Mouse (Mus musculus) limb, embryonic 14.5 days (tissue): ENCODE results near the gene Trak1. TPM values are rescaled to one million over a fixed set of nuclear protein-coding genes. Genes with fewer than 3 reads are reported as not detected.

Experiments used
- ATAC-seq: fragments of 200-750 bp; cut with Nextera tagmentation; 2 replicates; pipeline ENCODE4 v1.8.0; 2017; ENCODE audit warnings: low read depth, moderate number of reproducible peaks, moderate TSS enrichment; ENCODE audit not compliant: low FRiP score
- DNase-seq: peaks from one replicate; pipeline ENCODE4 v3.0.0-alpha.2; 2015; ENCODE audit warnings: low spot score
- H3K27ac ChIP-seq: fragments of 300-500 bp; sonication (generic); replicated peaks from 2 replicates; pipeline ENCODE4 v1.5.1; 2014; ENCODE audit warnings: low read depth, mild to moderate bottlenecking, low read length, moderate library complexity, mixed read lengths
- H3K27me3 ChIP-seq: fragments of 300-500 bp; sonication (generic); 2 replicates; pipeline ENCODE4 v1.6.1; 2014; ENCODE audit warnings: low read length, mixed read lengths; ENCODE audit not compliant: control insufficient read depth, insufficient read depth
- H3K36me3 ChIP-seq: fragments of 300-500 bp; sonication (generic); 2 replicates; pipeline ENCODE4 v1.6.1; 2014; ENCODE audit warnings: mild to moderate bottlenecking, low read length, moderate library complexity, mixed read lengths; ENCODE audit not compliant: control insufficient read depth, insufficient read depth
- H3K4me1 ChIP-seq: fragments of 300-500 bp; sonication (generic); 2 replicates; pipeline ENCODE4 v1.6.1; 2014; ENCODE audit warnings: antibody characterized with exemption, low read length, mixed read lengths; ENCODE audit not compliant: control insufficient read depth, insufficient read depth
- H3K4me2 ChIP-seq: fragments of 300-500 bp; sonication (generic); replicated peaks from 2 replicates; pipeline ENCODE4 v1.6.1; 2014; ENCODE audit warnings: low read depth, mild to moderate bottlenecking, low read length, moderate library complexity; ENCODE audit not compliant: severe bottlenecking
- H3K4me3 ChIP-seq: fragments of 300-500 bp; sonication (generic); replicated peaks from 2 replicates; pipeline ENCODE4 v1.5.1; 2014; ENCODE audit warnings: low read length
- H3K9ac ChIP-seq: fragments of 300-500 bp; sonication (generic); 2 replicates; pipeline ENCODE4 v1.6.1; 2014; ENCODE audit warnings: mild to moderate bottlenecking, low read depth, low read length, moderate library complexity; ENCODE audit not compliant: severe bottlenecking
- H3K9me3 ChIP-seq: fragments of 300-500 bp; sonication (generic); 2 replicates; pipeline ENCODE4 v1.6.1; 2016; ENCODE audit warnings: low read length; ENCODE audit not compliant: control insufficient read depth
- POLR2A ChIP-seq: fragments of 200-500 bp; IDR thresholded peaks from 2 replicates; pipeline ENCODE4 v1.8.0; 2012; ENCODE audit warnings: inconsistent platforms, mild to moderate bottlenecking, moderate library complexity, borderline replicate concordance; ENCODE audit not compliant: insufficient read depth, insufficient read length; ENCODE audit errors: extremely low read depth
- WGBS: fragments of 180-500 bp; shearing (Covaris S2); extraction: QIAGEN DNeasy Blood & Tissue Kit; methylation state at CpG from one replicate; pipeline ENCODE4 v1.1.7; 2014; 5-methylcytosine and 5-hydroxymethylcytosine counted together
- polyA plus RNA-seq, 2 experiments: library from polyadenylated mRNA; depleted of rRNA in 1 of 2; stranded (reverse) in 1 of 2; unstranded in 1 of 2; fragments of >200 nt; fragmentation: Nextera tagmentation in 1 of 2; extraction: Ambion mirVana in 1 of 2; gene quantifications; 2 replicates each; pipeline versions ENCODE4 v1.2.1 to v1.2.3; 2012 to 2014

Trak1 gene
- polyA plus RNA-seq, 2 experiments: 20.8 to 31.2 TPM

GRCm38 (mm10) chr9:121315901-121316595 lies 18.7 kb downstream of the Trak1 start:
- Histone ChIP-seq H3K9ac (no peak overlapping the region), H3K9me3 (no peaks in the 10 kb centered on the region), H3K36me3 (peaks cover 3% of the 10 kb centered on the region; the same call in 1 of the 2 replicates), H3K4me1 (peaks cover 33% of the 10 kb centered on the region), H3K27me3 (no peaks in the 10 kb centered on the region), H3K27ac (no peak overlapping the region), H3K4me3 (no peak overlapping the region), H3K4me2 (no peak overlapping the region)
- DNase-seq (no peak), ATAC-seq (no peak)
- no peak for TF ChIP-seq POLR2A
- WGBS: 71% methylated on average over 4 of the region's 4 CpGs

GRCm38 (mm10) chr9:121316621-121317405 lies 19.5 kb downstream of the Trak1 start:
- ATAC-seq (no peak), DNase-seq (no peak)
- Histone ChIP-seq H3K9me3 (no peaks in the 10 kb centered on the region), H3K27me3 (no peaks in the 10 kb centered on the region), H3K4me2 (no peak overlapping the region), H3K4me3 (no peak overlapping the region), H3K9ac (no peak overlapping the region), H3K27ac (no peak overlapping the region), H3K36me3 (peaks cover 3% of the 10 kb centered on the region; the same call in 1 of the 2 replicates), H3K4me1 (peaks cover 33% of the 10 kb centered on the region)
- TF ChIP-seq POLR2A: no peak
- WGBS: 73% methylated on average over 12 of the region's 12 CpGs

DNA sequence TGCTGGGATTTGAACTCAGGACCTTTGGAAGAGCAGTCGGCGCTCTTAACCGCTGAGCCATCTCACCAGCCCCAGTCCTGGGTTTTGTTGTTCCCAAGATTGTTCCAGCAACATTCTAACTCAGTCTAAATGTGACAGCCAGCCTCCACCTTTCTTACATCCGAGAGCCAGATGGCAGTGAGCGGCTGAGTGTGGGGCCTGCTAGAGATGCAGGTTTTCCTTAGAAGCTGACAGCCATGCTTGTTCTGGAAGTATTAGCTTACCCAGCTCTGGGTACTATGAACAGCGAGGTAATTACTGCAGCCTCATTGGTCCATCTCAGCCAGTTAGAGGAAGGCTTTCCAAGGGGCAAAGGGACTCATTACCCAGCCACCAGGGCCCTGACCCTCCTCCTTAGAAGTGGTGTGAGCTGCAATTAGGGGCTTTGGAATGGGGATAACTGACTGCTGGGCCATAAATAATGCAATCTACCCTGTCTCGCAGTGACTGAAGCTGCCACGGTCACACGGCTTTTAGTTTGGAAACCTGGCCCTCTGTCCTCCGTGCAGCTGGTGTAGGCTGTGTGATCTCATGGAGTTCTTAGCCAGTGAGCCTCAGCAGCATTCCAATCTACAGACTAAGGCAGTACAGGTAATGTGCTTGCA lies 22.1 kb downstream of the Trak1 start:
- Histone ChIP-seq H3K27ac (no peak overlapping the region), H3K4me1 (peaks cover 12% of the 10 kb centered on the region), H3K27me3 (no peaks in the 10 kb centered on the region), H3K4me2 (no peak overlapping the region), H3K36me3 (peaks cover 6% of the 10 kb centered on the region; the same call in 1 of the 2 replicates), H3K4me3 (no peak overlapping the region), H3K9ac (no peak overlapping the region), H3K9me3 (no peaks in the 10 kb centered on the region)
- 40% methylated on average over 10 of the region's 10 CpGs for WGBS
- DNase-seq (no peak), ATAC-seq (peak; percentile 64; the same call in 1 of the 2 replicates)
- no peak for TF ChIP-seq POLR2A

DNA sequence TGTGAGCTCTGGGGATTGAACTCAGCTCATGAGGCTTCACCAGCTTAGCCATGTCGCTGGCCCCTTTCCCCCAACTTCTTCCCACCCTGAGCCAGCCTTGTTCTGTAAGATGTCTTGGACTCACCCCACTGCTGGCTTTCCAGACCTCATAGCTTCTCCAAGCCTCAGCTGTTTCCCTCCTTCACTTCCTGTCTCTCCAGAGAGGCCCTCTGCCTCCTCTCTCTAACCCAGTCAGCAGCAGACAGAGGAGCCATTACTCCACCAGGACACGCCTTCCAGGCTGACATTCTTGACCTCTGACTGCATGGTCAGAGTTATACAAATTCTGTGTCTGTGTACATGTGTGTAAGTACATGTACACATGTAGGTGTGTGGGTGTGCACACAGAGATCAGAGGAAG lies 23.1 kb downstream of the Trak1 start:
- ATAC-seq (no peak), DNase-seq (no peak)
- H3K4me3 ChIP-seq: no peak overlapping the region
- no peak overlapping the region for H3K9ac ChIP-seq
- 69% methylated on average over 2 of the region's 2 CpGs for WGBS
- no peaks in the 10 kb centered on the region for H3K9me3 ChIP-seq
- peaks cover 6% of the 10 kb centered on the region; the same call in 1 of the 2 replicates for H3K36me3 ChIP-seq
- no peaks in the 10 kb centered on the region for H3K27me3 ChIP-seq
- no peak overlapping the region for H3K4me2 ChIP-seq
- peaks cover 5% of the 10 kb centered on the region for H3K4me1 ChIP-seq
- no peak overlapping the region for H3K27ac ChIP-seq
- TF ChIP-seq POLR2A: no peak

DNA sequence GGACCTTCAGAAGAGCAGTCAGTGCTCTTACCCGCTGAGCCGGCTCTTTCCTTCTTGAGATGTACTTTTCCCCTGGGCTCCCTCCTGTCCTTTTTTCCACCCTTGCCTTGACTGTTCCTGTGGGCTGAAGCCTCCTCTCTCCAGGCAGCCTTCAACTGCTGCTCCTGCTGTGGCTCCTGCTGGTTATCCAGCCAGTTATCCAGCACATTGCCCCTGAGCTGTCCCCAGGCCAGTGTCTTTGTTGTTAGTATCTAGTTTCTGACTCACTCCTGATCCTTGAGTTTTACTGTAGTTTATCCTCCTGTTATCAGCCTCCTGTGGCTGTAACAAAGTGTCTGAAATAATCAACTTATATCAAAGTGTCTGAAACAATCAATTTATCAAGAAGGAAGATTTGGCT lies 23.8 kb downstream of the Trak1 start:
- H3K36me3 ChIP-seq: peaks cover 6% of the 10 kb centered on the region; the same call in 1 of the 2 replicates
- H3K9me3 ChIP-seq: no peaks in the 10 kb centered on the region
- H3K9ac ChIP-seq: no peak overlapping the region
- H3K4me3 ChIP-seq: no peak overlapping the region
- ATAC-seq (no peak), DNase-seq (no peak)
- WGBS: 89% methylated on average over 2 of the region's 2 CpGs
- no peak overlapping the region for H3K27ac ChIP-seq
- H3K4me1 ChIP-seq: peaks cover 5% of the 10 kb centered on the region
- H3K4me2 ChIP-seq: no peak overlapping the region
- H3K27me3 ChIP-seq: no peaks in the 10 kb centered on the region
- TF ChIP-seq POLR2A: no peak
